Mouse (Mus musculus): Measurements from ENCODE around the gene Zfp420. TPM values are rescaled to one million over a fixed set of nuclear protein-coding genes. Genes with fewer than 3 reads are reported as not detected.
A peak's percentile ranks its signal among the peaks of the same experiment; 100 is the strongest.

Gene Zfp420
- polyA plus RNA-seq, 1 experiment: 1.0 TPM

DNA sequence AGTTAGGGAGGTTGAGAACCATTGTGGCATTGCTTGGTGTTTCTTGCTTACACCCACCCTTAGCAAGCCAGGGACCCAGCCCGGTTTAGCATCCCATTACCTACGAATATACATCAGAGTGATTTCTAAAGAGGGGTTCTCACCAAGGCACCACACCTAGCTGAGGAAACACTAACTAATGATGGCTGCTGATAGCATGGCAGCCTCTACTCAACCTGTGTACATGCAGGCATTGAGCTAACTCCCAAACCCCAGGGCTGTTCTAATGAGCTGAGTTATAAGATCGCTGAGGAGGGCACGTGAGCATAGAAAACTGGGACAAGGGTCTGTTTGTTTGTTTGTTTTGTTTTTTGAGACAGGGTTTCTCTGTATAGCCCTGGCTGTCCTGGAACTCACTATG lies 33.0 kb downstream of the Zfp420 start:
- Histone ChIP-seq H3K36me3 (ENCODE audit: control insufficient read depth, insufficient read depth, low read length) (peaks cover 1% of the 10 kb centered on the region), H3K27me3 (ENCODE audit: control insufficient read depth, insufficient read depth, low read length) (no peaks in the 10 kb centered on the region), H3K4me1 (ENCODE audit: control insufficient read depth, insufficient read depth, low read length) (peaks cover 3% of the 10 kb centered on the region; the same call in 1 of the 2 replicates), H3K27ac (ENCODE audit: control insufficient read depth, insufficient read depth, low read depth, low read length) (no peak overlapping the region), H3K4me3 (ENCODE audit: control insufficient read depth, low read depth, low read length) (no peak overlapping the region)
- TF ChIP-seq POLR2A (IDR thresholded peaks at IDR 0.05; ENCODE audit: control insufficient read depth, low read depth, low read length): no peak
- TF ChIP-seq CTCF (IDR thresholded peaks at IDR 0.05; ENCODE audit: control insufficient read depth, insufficient read depth, insufficient replicate concordance, low read depth, low read length): no peak

DNA sequence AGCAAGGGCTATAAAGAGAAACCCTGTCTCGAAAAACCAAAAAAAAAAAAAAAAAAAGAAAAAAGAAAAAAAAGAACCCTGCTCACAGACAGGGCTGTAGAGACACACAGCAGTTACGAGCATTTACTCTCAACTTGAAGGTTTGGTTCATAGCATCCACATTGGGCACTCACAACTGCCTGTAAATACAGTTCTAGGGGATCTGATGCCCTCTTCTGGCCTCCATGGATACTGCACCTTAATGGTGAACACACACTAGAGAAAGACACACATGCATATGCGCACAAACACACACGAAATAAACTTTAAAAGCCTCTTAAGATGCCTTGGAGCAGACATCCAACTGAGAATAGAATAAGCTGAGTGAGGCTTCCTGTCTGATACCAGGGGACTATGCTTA lies 38.6 kb downstream of the Zfp420 start:
- H3K36me3 ChIP-seq (ENCODE audit: control insufficient read depth, insufficient read depth, low read length): peaks cover 1% of the 10 kb centered on the region
- no peak overlapping the region for H3K4me3 ChIP-seq (ENCODE audit: control insufficient read depth, low read depth, low read length)
- no peak overlapping the region for H3K27ac ChIP-seq (ENCODE audit: control insufficient read depth, insufficient read depth, low read depth, low read length)
- H3K27me3 ChIP-seq (ENCODE audit: control insufficient read depth, insufficient read depth, low read length): no peaks in the 10 kb centered on the region
- TF ChIP-seq CTCF (IDR thresholded peaks at IDR 0.05; ENCODE audit: control insufficient read depth, insufficient read depth, insufficient replicate concordance, low read depth, low read length): no peak
- no peak for TF ChIP-seq POLR2A (IDR thresholded peaks at IDR 0.05; ENCODE audit: control insufficient read depth, low read depth, low read length)
- H3K4me1 ChIP-seq (ENCODE audit: control insufficient read depth, insufficient read depth, low read length): no peaks in the 10 kb centered on the region; the same call in 1 of the 2 replicates

DNA sequence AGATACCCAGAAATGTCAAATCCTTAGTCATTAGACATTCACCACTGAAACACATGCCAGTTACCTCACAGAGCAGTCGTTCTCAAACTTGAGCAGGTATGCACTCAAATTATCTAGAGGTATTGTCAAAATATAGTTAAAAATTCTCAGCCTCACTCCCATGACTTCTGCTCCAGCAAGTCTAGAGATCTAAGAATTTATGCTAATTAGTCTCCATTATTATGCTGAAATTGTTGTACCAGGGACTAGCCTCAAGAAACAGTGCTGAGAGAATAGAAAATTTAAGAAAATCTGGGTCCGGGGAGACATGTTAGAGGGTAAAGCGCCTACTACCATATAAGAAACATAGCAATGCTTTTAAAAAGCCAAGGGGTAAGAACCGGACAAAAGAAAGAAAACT lies 44.3 kb downstream of the Zfp420 start:
- H3K27me3 ChIP-seq (ENCODE audit: control insufficient read depth, insufficient read depth, low read length): no peaks in the 10 kb centered on the region
- no peak overlapping the region for H3K27ac ChIP-seq (ENCODE audit: control insufficient read depth, insufficient read depth, low read depth, low read length)
- TF ChIP-seq CTCF (IDR thresholded peaks at IDR 0.05; ENCODE audit: control insufficient read depth, insufficient read depth, insufficient replicate concordance, low read depth, low read length): no peak
- no peak for TF ChIP-seq POLR2A (IDR thresholded peaks at IDR 0.05; ENCODE audit: control insufficient read depth, low read depth, low read length)
- no peaks in the 10 kb centered on the region for H3K36me3 ChIP-seq (ENCODE audit: control insufficient read depth, insufficient read depth, low read length)
- peaks cover 9% of the 10 kb centered on the region for H3K4me1 ChIP-seq (ENCODE audit: control insufficient read depth, insufficient read depth, low read length)
- no peak overlapping the region for H3K4me3 ChIP-seq (ENCODE audit: control insufficient read depth, low read depth, low read length)

DNA sequence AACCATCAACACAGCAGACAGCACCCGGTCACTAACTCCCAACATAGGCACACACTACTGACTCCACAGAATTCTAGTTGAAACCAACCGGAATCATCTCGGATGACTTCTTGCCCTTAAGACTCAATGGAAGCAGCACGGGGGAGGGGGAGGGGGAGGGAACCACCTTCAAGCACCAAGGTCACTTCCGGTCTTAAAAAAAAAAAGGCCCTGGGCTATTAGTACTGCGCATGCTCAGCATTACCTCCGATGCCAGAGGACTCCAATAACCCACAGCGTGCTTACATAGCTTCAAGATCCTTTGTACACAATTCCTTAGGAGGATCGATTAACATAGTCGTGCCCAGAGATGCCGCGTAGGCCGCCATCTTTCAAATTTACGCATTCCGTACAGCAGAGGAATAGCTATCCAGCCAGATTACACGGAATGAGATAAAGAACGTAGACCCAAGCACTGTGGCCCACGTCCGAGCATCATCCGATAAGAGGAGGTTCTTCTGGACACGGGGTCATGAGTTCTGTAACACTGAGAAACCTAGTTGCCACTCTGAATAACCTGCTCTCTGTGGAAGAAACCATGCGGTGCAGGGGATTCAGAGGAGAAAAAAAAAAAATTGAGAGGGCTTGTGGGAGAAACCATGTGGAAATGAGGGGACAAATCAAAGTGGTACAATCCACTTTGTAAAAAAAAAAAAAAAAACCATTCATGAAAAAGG lies 46.3 kb downstream of the Zfp420 start, which contains the start of gene Zfp27:
Gene Zfp27, minus strand, starts transcription at position 607 of the 716 bp plus-strand sequence.
- Histone ChIP-seq H3K27ac (ENCODE audit: control insufficient read depth, insufficient read depth, low read depth, low read length) (peak within 1 kb of the TSS; percentile 94), H3K36me3 (ENCODE audit: control insufficient read depth, insufficient read depth, low read length) (no peaks in the 10 kb centered on the region), H3K4me1 (ENCODE audit: control insufficient read depth, insufficient read depth, low read length) (peaks cover 9% of the 10 kb centered on the region), H3K4me3 (ENCODE audit: control insufficient read depth, low read depth, low read length) (peak within 1 kb of the TSS; percentile 95), H3K27me3 (ENCODE audit: control insufficient read depth, insufficient read depth, low read length) (no peaks in the 10 kb centered on the region)
- no peak for TF ChIP-seq POLR2A (IDR thresholded peaks at IDR 0.05; ENCODE audit: control insufficient read depth, low read depth, low read length)
- no peak for TF ChIP-seq CTCF (IDR thresholded peaks at IDR 0.05; ENCODE audit: control insufficient read depth, insufficient read depth, insufficient replicate concordance, low read depth, low read length)

DNA sequence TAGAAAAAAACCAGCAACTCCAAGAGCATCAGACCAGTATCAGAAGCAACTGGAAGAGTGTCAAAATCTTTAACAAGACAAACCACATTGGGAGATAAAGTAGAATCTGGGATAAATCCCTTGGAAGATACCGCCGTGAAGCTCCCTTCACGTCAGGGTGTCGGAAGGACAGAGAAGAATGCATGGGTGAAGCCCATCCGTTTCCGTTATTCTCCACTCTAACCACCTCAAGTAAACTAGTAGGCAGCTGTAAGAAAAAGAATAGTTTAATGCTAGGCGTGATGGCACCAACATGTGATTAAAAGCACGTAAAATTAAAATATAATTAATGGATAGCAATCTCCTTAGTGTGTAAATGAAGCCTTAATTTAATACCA lies 46.9 kb downstream of the Zfp420 start:
- H3K36me3 ChIP-seq (ENCODE audit: control insufficient read depth, insufficient read depth, low read length): no peaks in the 10 kb centered on the region
- peak overlapping the region; percentile 27; the same call in 1 of the 2 replicates for H3K27ac ChIP-seq (ENCODE audit: control insufficient read depth, insufficient read depth, low read depth, low read length)
- peaks cover 9% of the 10 kb centered on the region for H3K4me1 ChIP-seq (ENCODE audit: control insufficient read depth, insufficient read depth, low read length)
- no peak for TF ChIP-seq CTCF (IDR thresholded peaks at IDR 0.05; ENCODE audit: control insufficient read depth, insufficient read depth, insufficient replicate concordance, low read depth, low read length)
- TF ChIP-seq POLR2A (IDR thresholded peaks at IDR 0.05; ENCODE audit: control insufficient read depth, low read depth, low read length): no peak
- no peaks in the 10 kb centered on the region for H3K27me3 ChIP-seq (ENCODE audit: control insufficient read depth, insufficient read depth, low read length)
- peak overlapping the region; percentile 5; the same call in 1 of the 2 replicates for H3K4me3 ChIP-seq (ENCODE audit: control insufficient read depth, low read depth, low read length)

DNA sequence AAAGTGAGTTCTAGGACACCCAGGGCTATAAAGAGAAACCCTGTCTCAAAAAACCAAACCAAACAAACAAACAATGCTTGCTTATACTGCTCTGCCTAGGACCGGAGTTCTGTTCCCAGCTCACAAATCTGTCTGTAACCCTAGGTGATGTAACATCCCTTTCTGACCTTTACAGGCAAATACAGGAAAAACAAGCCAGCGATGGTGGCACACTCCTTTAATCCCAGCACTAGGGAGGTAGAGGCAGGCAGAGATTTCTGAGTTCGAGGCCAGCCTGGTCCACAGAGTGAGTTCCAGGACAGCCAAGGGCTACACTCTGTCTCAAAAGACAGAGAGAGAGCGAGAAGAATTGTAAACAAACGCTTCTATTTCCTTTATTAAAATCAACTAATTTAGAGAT lies 47.4 kb downstream of the Zfp420 start:
- Histone ChIP-seq H3K27me3 (ENCODE audit: control insufficient read depth, insufficient read depth, low read length) (no peaks in the 10 kb centered on the region), H3K4me3 (ENCODE audit: control insufficient read depth, low read depth, low read length) (no peak overlapping the region), H3K27ac (ENCODE audit: control insufficient read depth, insufficient read depth, low read depth, low read length) (no peak overlapping the region), H3K4me1 (ENCODE audit: control insufficient read depth, insufficient read depth, low read length) (peaks cover 9% of the 10 kb centered on the region), H3K36me3 (ENCODE audit: control insufficient read depth, insufficient read depth, low read length) (no peaks in the 10 kb centered on the region; the same call in 1 of the 2 replicates)
- TF ChIP-seq POLR2A (IDR thresholded peaks at IDR 0.05; ENCODE audit: control insufficient read depth, low read depth, low read length) (no peak), CTCF (IDR thresholded peaks at IDR 0.05; ENCODE audit: control insufficient read depth, insufficient read depth, insufficient replicate concordance, low read depth, low read length) (no peak)

DNA sequence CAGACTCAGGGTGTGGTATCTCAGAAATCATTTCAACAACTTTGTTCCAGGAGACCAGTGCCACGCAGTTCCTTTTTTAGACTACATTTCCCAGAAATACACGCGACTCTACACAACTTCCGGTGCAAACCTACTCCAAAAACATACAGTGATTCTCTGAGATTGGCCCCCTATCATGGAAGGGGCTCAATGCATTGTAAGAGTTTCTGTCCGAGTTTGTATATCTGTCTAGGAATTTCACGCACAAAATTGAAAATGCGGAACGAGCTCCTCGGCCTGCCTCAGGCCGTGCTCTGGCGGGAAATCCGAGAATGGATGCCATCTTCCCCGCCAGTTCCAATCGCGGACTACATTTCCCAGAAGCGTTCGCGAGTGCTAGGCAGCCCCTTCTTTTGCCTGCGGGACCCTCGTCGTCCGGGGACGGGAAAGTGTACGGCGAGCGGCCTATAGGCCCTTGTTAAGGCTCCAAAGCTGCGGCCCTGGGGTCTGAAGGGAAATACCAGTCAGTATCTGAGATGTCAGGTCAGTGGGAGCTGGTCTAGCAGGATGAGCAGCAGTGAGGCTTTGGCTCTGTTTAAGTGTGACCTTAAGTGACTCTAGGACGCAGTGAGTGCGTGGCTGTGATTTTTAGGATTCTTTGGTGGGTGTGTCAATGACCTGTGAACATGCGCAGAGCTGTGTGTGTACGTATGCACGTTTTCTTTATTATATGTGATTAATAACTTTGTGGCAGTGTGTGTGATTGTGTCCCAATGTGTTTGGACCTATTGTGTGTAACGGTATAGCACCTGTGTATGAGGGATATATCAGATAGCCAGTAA lies 48.6 kb downstream of the Zfp420 start, which contains the start of gene Zfp383:
Gene Zfp383, plus strand, starts transcription at position 94 of the 821 bp plus-strand sequence.
- no peaks in the 10 kb centered on the region; the same call in 1 of the 2 replicates for H3K36me3 ChIP-seq (ENCODE audit: control insufficient read depth, insufficient read depth, low read length)
- no peaks in the 10 kb centered on the region for H3K27me3 ChIP-seq (ENCODE audit: control insufficient read depth, insufficient read depth, low read length)
- peak within 1 kb of the TSS; percentile 92 for H3K4me3 ChIP-seq (ENCODE audit: control insufficient read depth, low read depth, low read length)
- peak within 1 kb of the TSS; percentile 89 for H3K27ac ChIP-seq (ENCODE audit: control insufficient read depth, insufficient read depth, low read depth, low read length)
- peaks cover 9% of the 10 kb centered on the region for H3K4me1 ChIP-seq (ENCODE audit: control insufficient read depth, insufficient read depth, low read length)
- TF ChIP-seq CTCF (IDR thresholded peaks at IDR 0.05; ENCODE audit: control insufficient read depth, insufficient read depth, insufficient replicate concordance, low read depth, low read length) (no peak), POLR2A (IDR thresholded peaks at IDR 0.05; ENCODE audit: control insufficient read depth, low read depth, low read length) (peak; percentile 50; the same call in 1 of the 2 replicates)

Data from testis, adult 2 months (tissue).